In the genomic region with DNA sequence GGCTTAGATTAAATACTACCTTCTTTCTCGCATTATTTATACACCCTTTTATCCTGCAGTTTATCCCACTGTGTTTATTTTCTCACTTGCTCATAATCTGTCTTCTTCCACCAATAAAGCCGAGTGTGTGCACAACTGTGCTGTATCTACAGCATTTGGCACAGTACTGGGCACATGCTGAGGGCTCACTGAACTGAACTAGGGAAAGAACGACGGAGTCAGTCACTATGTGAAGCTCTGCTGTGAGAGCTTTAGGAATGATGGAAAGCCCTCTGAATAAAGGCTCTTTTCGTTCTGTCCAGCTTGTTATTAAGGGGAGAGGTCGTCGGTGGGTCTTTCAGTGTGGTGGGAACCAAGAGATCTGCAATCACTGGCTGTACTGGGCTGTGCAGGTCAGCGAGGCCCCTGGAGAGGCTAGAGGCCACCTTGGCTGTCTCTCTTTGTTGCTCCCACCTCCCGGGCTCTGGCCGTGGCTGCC, we compare ENCODE assay signal across 8 mouse cellular contexts. TPM values are rescaled to one million over a fixed set of nuclear protein-coding genes. Genes with fewer than 3 reads are reported as not detected.
A peak's percentile ranks its signal among the peaks of the same experiment; 100 is the strongest.
DNase-seq lines count a peak whose midpoint lies in the region; ATAC-seq and TF ChIP-seq lines count a peak whose summit lies in the region.

No protein-coding gene starts in this region.

- H3K4me2 ChIP-seq in heart, embryonic 15.5 days: peak overlapping the region; percentile 63
- peak overlapping the region; percentile 55 for H3K4me2 ChIP-seq in forebrain, embryonic 12.5 days
- peak overlapping the region; percentile 67 for H3K4me2 ChIP-seq in liver, embryonic 14.5 days (ENCODE audit: low read depth)

- no peaks in the 10 kb centered on the region for H3K36me3 ChIP-seq in heart, embryonic 15.5 days
- no peaks in the 10 kb centered on the region for H3K36me3 ChIP-seq in ES-E14 (ENCODE audit: control insufficient read depth, insufficient read depth, low read length, poor library complexity, severe bottlenecking)
- H3K36me3 ChIP-seq in forebrain, embryonic 12.5 days (replicated peaks): no peaks in the 10 kb centered on the region
- H3K36me3 ChIP-seq in liver, embryonic 14.5 days (replicated peaks; ENCODE audit: control insufficient read depth, insufficient read depth, low read depth): no peaks in the 10 kb centered on the region

- peaks cover 2% of the 10 kb centered on the region; the same call in 1 of the 2 replicates for H3K4me1 ChIP-seq in heart, embryonic 15.5 days (replicated peaks)
- H3K4me1 ChIP-seq in ES-E14 (ENCODE audit: control insufficient read depth in 2 of 2, insufficient read depth in 2 of 2, low read length in 2 of 2, poor library complexity in 1 of 2): no peaks in the 10 kb centered on the region
- H3K4me1 ChIP-seq in forebrain, embryonic 12.5 days: 0 out of 2 replicates have a peak, but pooled peaks cover 7% of the 10 kb centered on the region
- H3K4me1 ChIP-seq in liver, embryonic 14.5 days (replicated peaks; ENCODE audit: control insufficient read depth in 2 of 2, insufficient read depth in 2 of 2, low read length in 1 of 2): peaks cover 6 to 22% of the 10 kb centered on the region in 2 experiments

- TF ChIP-seq EP300 in liver, embryonic 14.5 days (IDR thresholded peaks at IDR 0.05; ENCODE audit: low read depth): no peak

- no peak for TF ChIP-seq CTCF in liver, embryonic 14.5 days (IDR thresholded peaks at IDR 0.05; ENCODE audit: low read depth)

- peak overlapping the region; percentile 60 for H3K9ac ChIP-seq in heart, embryonic 15.5 days
- peak overlapping the region; percentile 72 for H3K9ac ChIP-seq in ES-E14 (ENCODE audit: insufficient read depth, low read depth, low read length, poor library complexity, severe bottlenecking)
- peak overlapping the region; percentile 65 for H3K9ac ChIP-seq in forebrain, embryonic 12.5 days
- H3K9ac ChIP-seq in liver, embryonic 14.5 days (replicated peaks): peak overlapping the region; percentile 51

- ATAC-seq in heart, embryonic 15.5 days (replicated peaks; ENCODE audit: insufficient number of reproducible peaks, insufficient read depth, low FRiP score, low read depth): peak; percentile 19; the same call in 1 of the 2 replicates
- peak; percentile 84 for ATAC-seq in forebrain, embryonic 12.5 days (ENCODE audit: low FRiP score)
- no peak for ATAC-seq in liver, embryonic 14.5 days (ENCODE audit: insufficient read depth)

- H3K9me3 ChIP-seq in heart, embryonic 15.5 days (replicated peaks): no peaks in the 10 kb centered on the region
- H3K9me3 ChIP-seq in ES-E14 (ENCODE audit: control insufficient read depth, insufficient read depth, low read depth, low read length): no peaks in the 10 kb centered on the region
- no peaks in the 10 kb centered on the region for H3K9me3 ChIP-seq in forebrain, embryonic 12.5 days
- no peaks in the 10 kb centered on the region for H3K9me3 ChIP-seq in liver, embryonic 14.5 days (ENCODE audit: control insufficient read depth, low read length)

- 0 out of 2 replicates have a peak, but pooled peaks cover 2% of the 10 kb centered on the region for H3K27me3 ChIP-seq in heart, embryonic 15.5 days
- H3K27me3 ChIP-seq in forebrain, embryonic 12.5 days: no peaks in the 10 kb centered on the region
- peaks cover 26% of the 10 kb centered on the region for H3K27me3 ChIP-seq in liver, embryonic 14.5 days (ENCODE audit: control insufficient read depth, insufficient read depth, low read length)

- WGBS in heart, embryonic 15.5 days: 19% methylated on average over 10 of the region's 10 CpGs
- 29% methylated on average over 8 of the region's 10 CpGs for WGBS in forebrain, embryonic 12.5 days
- 25% methylated on average over 10 of the region's 10 CpGs for WGBS in liver, embryonic 14.5 days (ENCODE audit: insufficient replicate concordance)

- H3K27ac ChIP-seq in heart, embryonic 15.5 days: peak overlapping the region; percentile 87
- H3K27ac ChIP-seq in ES-E14 (ENCODE audit: insufficient read depth, low read depth, low read length, poor library complexity, severe bottlenecking): 0 out of 2 replicates have a peak overlapping the region, but pooled peaks have one; percentile 18
- H3K27ac ChIP-seq in forebrain, embryonic 12.5 days: peak overlapping the region; percentile 83
- H3K27ac ChIP-seq in liver, embryonic 14.5 days: no peak overlapping the region

- in situ Hi-C loops in ES-E14 (cut with MboI; ENCODE audit: low sequenced_read_pairs in 2 of 2, unreplicated experiment in 2 of 2): no loop called here

- DNase-seq in heart, adult 18-20 months: no peak
- no peak for DNase-seq in ES-E14 (ENCODE audit: low read depth, low spot score)
- no peak for DNase-seq in liver, embryonic 14.5 days (ENCODE audit: low read depth in 3 of 3, low spot score in 3 of 3)
- DNase-seq in layer of hippocampus, adult 9-10 months (ENCODE audit: low spot score): no peak
- DNase-seq in adrenal gland, postnatal 36 days: no peak
- no peak for DNase-seq in frontal cortex, adult 2 months (ENCODE audit: extremely low spot score in 1 of 2, low spot score in 1 of 2)

- H3K4me3 ChIP-seq in heart, embryonic 15.5 days: peak overlapping the region; percentile 62
- H3K4me3 ChIP-seq in ES-E14 (ENCODE audit: insufficient read depth in 1 of 2, low read depth in 1 of 2, low read length in 2 of 2, poor library complexity in 1 of 2, severe bottlenecking in 1 of 2): peak overlapping the region; percentile 63 to 89
- peak overlapping the region; percentile 55 for H3K4me3 ChIP-seq in forebrain, embryonic 12.5 days (replicated peaks)
- H3K4me3 ChIP-seq in liver, embryonic 14.5 days (ENCODE audit: insufficient read depth in 1 of 2, low read depth in 2 of 2, low read length in 2 of 2): peak overlapping the region; percentile 45 to 52

TF ChIP-seq in ES-E14, 5 proteins besides CTCF, POLR2A, EP300 and RAD21:
- TF ChIP-seq ZC3H11A (IDR thresholded peaks at IDR 0.05; ENCODE audit: borderline replicate concordance, low read depth, low read length) (no peak), ZNF384 (IDR thresholded peaks at IDR 0.05; ENCODE audit: low read depth, low read length) (no peak), MAFK (IDR thresholded peaks at IDR 0.05; ENCODE audit: insufficient read depth, low read depth, low read length) (no peak), CHD2 (IDR thresholded peaks at IDR 0.05; ENCODE audit: low read depth, low read length) (no peak), HCFC1 (IDR thresholded peaks at IDR 0.05; ENCODE audit: borderline replicate concordance, insufficient read depth, low read length) (no peak)

RNA-seq across cellular contexts. Expression of a gene that starts 0.7 kb away (rescaled TPM):
- 189 and 203 TPM in 2 replicates for polyA plus RNA-seq in heart, embryonic 15.5 days (2015; fragmentation: Nextera tagmentation; extraction: Ambion mirVana)
- 100 to 1,000 TPM; 118 to 138 TPM for total RNA-seq in heart, adult 18-20 months (2021)
- total RNA-seq in ES-E14 (2012; rRNA removed): 42.7 and 47.1 TPM in 2 replicates
- polyA plus RNA-seq in forebrain, embryonic 12.5 days (2016; fragmentation: Nextera tagmentation; extraction: Ambion mirVana): 101 and 104 TPM in 2 replicates
- polyA plus RNA-seq in liver, embryonic 14.5 days (2012; rRNA removed): 6.5 and 8.1 TPM in 2 replicates
- polyA plus RNA-seq in liver, embryonic 14.5 days (2014; fragmentation: Nextera tagmentation; extraction: Ambion mirVana): 11.2 and 11.3 TPM in 2 replicates
- 10 to 100 TPM; 37.4 to 73.8 TPM for total RNA-seq in adrenal gland, postnatal 36 days (2021)
- 249 and 284 TPM in 2 replicates for polyA plus RNA-seq in frontal cortex, adult 2 months (2012; rRNA removed)
